ENCODE assay signal across 21 mouse cellular contexts in the genomic region with DNA sequence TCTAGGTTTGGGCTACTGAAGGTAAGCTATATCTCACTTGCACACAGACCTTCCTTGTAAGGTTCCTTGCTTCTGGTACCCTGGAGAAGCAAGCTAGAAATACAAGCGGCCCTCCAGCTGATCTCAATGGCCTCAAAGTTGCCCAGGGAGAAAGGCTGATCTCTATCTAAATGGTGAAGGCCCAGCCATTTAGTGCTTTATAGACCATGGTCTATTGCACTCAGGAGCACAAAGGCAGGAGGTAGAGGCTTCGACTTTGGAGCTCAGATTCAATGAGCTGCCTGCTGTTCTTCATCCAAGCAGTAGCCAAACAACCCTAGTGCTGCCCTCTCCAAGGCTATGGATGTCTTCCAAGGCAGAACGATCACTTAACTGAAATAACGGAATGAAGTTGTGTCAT.
A peak's percentile ranks its signal among the peaks of the same experiment; 100 is the strongest.
DNase-seq lines count a peak whose midpoint lies in the region; ATAC-seq lines count a peak whose summit lies in the region.
"Had no signal": no experiment of that assay in that cellular context is flagged by ENCODE, and none has a peak within 500 bp of the region (broad histone marks: within the 10 kb centered on the region; RNA-seq: fewer than 3 reads in every experiment).

No protein-coding gene starts in this region.

- no peak overlapping the region for H3K4me2 ChIP-seq in kidney, embryonic 16.5 days (replicated peaks; ENCODE audit: low read depth, low read length)
- H3K4me2 ChIP-seq in limb, embryonic 15.5 days: no peak overlapping the region
- H3K4me2 ChIP-seq: embryonic facial prominence, embryonic 12.5 days; forebrain, embryonic 12.5 days; forebrain, embryonic 15.5 days; heart, embryonic 11.5 days; hindbrain, embryonic 13.5 days had no signal

- no peaks in the 10 kb centered on the region for H3K9me3 ChIP-seq in kidney, embryonic 16.5 days (ENCODE audit: low read length)
- H3K9me3 ChIP-seq in limb, embryonic 15.5 days: no peaks in the 10 kb centered on the region
- H3K9me3 ChIP-seq: embryonic facial prominence, embryonic 12.5 days; forebrain, embryonic 12.5 days; forebrain, embryonic 15.5 days; hindbrain, embryonic 10.5 days; hindbrain, embryonic 13.5 days had no signal

- no peak overlapping the region for H3K27ac ChIP-seq in kidney, embryonic 16.5 days (ENCODE audit: low read length)
- H3K27ac ChIP-seq in limb, embryonic 15.5 days: 0 out of 2 replicates have a peak overlapping the region, but pooled peaks have one; percentile 29
- H3K27ac ChIP-seq: embryonic facial prominence, embryonic 12.5 days; forebrain, embryonic 12.5 days; forebrain, embryonic 15.5 days; hindbrain, embryonic 10.5 days; hindbrain, embryonic 13.5 days had no signal

- ATAC-seq in kidney, embryonic 16.5 days (ENCODE audit: low FRiP score, low TSS enrichment): peak; percentile 54; the same call in 1 of the 2 replicates
- ATAC-seq in limb, embryonic 15.5 days (ENCODE audit: insufficient number of reproducible peaks, low FRiP score, low TSS enrichment, low read depth): no peak
- ATAC-seq: activated CD4-positive, CD25-positive, alpha-beta regulatory T cell, adult 4 months; forebrain, embryonic 15.5 days; hindbrain, embryonic 16.5 days had no signal

- intact Hi-C loops in heart, postnatal 10 days (cut with DNase I): no loop called here

- no peaks in the 10 kb centered on the region for H3K36me3 ChIP-seq in kidney, embryonic 16.5 days (ENCODE audit: insufficient read depth, low read length)
- H3K36me3 ChIP-seq in limb, embryonic 15.5 days: no peaks in the 10 kb centered on the region
- H3K36me3 ChIP-seq: embryonic facial prominence, embryonic 12.5 days; forebrain, embryonic 12.5 days; forebrain, embryonic 15.5 days; hindbrain, embryonic 10.5 days; hindbrain, embryonic 13.5 days had no signal

- DNase-seq in adrenal gland, postnatal 10 days: peak; percentile 2
- DNase-seq in adrenal gland, adult 18-20 months (ENCODE audit: low spot score in 2 of 2): no peak
- DNase-seq in heart, adult 11 months: peak; percentile 67
- DNase-seq in heart, postnatal 10 days: no peak
- DNase-seq in kidney, postnatal 25 days: no peak
- DNase-seq: adrenal gland, postnatal 14 days; cerebellum, adult 11 months; cerebellum, adult 2 months; gastrocnemius, postnatal 25 days; heart, postnatal 36 days had no signal

- H3K4me3 ChIP-seq in kidney, embryonic 16.5 days (ENCODE audit: low read length): no peak overlapping the region
- H3K4me3 ChIP-seq in limb, embryonic 15.5 days: no peak overlapping the region
- H3K4me3 ChIP-seq: embryonic facial prominence, embryonic 12.5 days; erythroblast, embryonic 14.5 days; forebrain, embryonic 12.5 days; forebrain, embryonic 15.5 days; hindbrain, embryonic 10.5 days; hindbrain, embryonic 13.5 days had no signal

- H3K4me1 ChIP-seq in kidney, embryonic 16.5 days (ENCODE audit: insufficient read depth, low read length): no peaks in the 10 kb centered on the region
- no peaks in the 10 kb centered on the region for H3K4me1 ChIP-seq in limb, embryonic 15.5 days
- H3K4me1 ChIP-seq: embryonic facial prominence, embryonic 12.5 days; forebrain, embryonic 15.5 days; hindbrain, embryonic 10.5 days; hindbrain, embryonic 13.5 days had no signal

- 31% methylated on average over 4 of the region's 4 CpGs for WGBS in kidney, embryonic 16.5 days
- 45% methylated on average over 4 of the region's 4 CpGs for WGBS in limb, embryonic 15.5 days

- no peak overlapping the region for H3K9ac ChIP-seq in kidney, embryonic 16.5 days (replicated peaks; ENCODE audit: low read length)
- H3K9ac ChIP-seq in limb, embryonic 15.5 days: no peak overlapping the region
- H3K9ac ChIP-seq: embryonic facial prominence, embryonic 12.5 days; forebrain, embryonic 12.5 days; forebrain, embryonic 15.5 days; hindbrain, embryonic 13.5 days had no signal

- H3K27me3 ChIP-seq in kidney, embryonic 16.5 days (ENCODE audit: insufficient read depth, low read length): no peaks in the 10 kb centered on the region
- H3K27me3 ChIP-seq in limb, embryonic 15.5 days: no peaks in the 10 kb centered on the region
- H3K27me3 ChIP-seq: embryonic facial prominence, embryonic 12.5 days; forebrain, embryonic 12.5 days; forebrain, embryonic 15.5 days; hindbrain, embryonic 13.5 days had no signal

Comparison
In these comparisons a context has a peak if more than half of its experiments do, and no peak if none do; other contexts are left out.
1. DNase-seq: peak in adrenal gland, postnatal 10 days (single experiment) and heart, adult 11 months (single experiment); none in adrenal gland, adult 18-20 months (0 of 2), heart, postnatal 10 days (0 of 2) and kidney, postnatal 25 days (0 of 2).